Mouse (Mus musculus) midbrain, postnatal 0 days (tissue): ENCODE data around the gene Atg9b. TPM values are rescaled to one million over a fixed set of nuclear protein-coding genes. Genes with fewer than 3 reads are reported as not detected.
A peak's percentile ranks its signal among the peaks of the same experiment; 100 is the strongest.

Experiments
- ATAC-seq: fragments of 200-750 bp; cut with Nextera tagmentation; 2 replicates; pipeline ENCODE4 v1.8.0; 2017; ENCODE audit warnings: moderate number of reproducible peaks, mild to moderate bottlenecking, moderate TSS enrichment, moderate library complexity; ENCODE audit not compliant: low FRiP score
- DNase-seq: peaks from one replicate; pipeline ENCODE4 v3.0.0-alpha.2; 2015; ENCODE audit warnings: low spot score
- H3K27ac ChIP-seq: fragments of 300-500 bp; sonication (generic); 2 replicates; pipeline ENCODE4 v1.5.1; 2014; ENCODE audit warnings: low read depth, mild to moderate bottlenecking, low read length, mixed read lengths
- H3K27me3 ChIP-seq: fragments of 300-500 bp; sonication (generic); 2 replicates; pipeline ENCODE4 v1.6.1; 2014; ENCODE audit warnings: low read length, control low read depth, mixed read lengths; ENCODE audit not compliant: insufficient read depth
- H3K36me3 ChIP-seq: fragments of 300-500 bp; sonication (generic); 2 replicates; pipeline ENCODE4 v1.6.1; 2014; ENCODE audit warnings: low read length, control low read depth, mixed read lengths; ENCODE audit not compliant: insufficient read depth
- H3K4me1 ChIP-seq: fragments of 300-500 bp; sonication (generic); 2 replicates; pipeline ENCODE4 v1.6.1; 2014; ENCODE audit warnings: mild to moderate bottlenecking, control low read depth, antibody characterized with exemption, low read length, mixed read lengths; ENCODE audit not compliant: insufficient read depth
- H3K4me2 ChIP-seq: fragments of 300-500 bp; sonication (generic); 2 replicates; pipeline ENCODE4 v1.6.1; 2014; ENCODE audit warnings: low read depth, mild to moderate bottlenecking, low read length, mixed read lengths; ENCODE audit not compliant: poor library complexity, severe bottlenecking
- H3K4me3 ChIP-seq: fragments of 300-500 bp; sonication (generic); 2 replicates; pipeline ENCODE4 v1.5.1; 2014; ENCODE audit warnings: low read depth, mild to moderate bottlenecking, low read length, moderate library complexity
- H3K9ac ChIP-seq: fragments of 300-500 bp; sonication (generic); replicated peaks from 2 replicates; pipeline ENCODE4 v1.6.1; 2014; ENCODE audit warnings: mild to moderate bottlenecking, low read length, moderate library complexity, mixed read lengths; ENCODE audit not compliant: poor library complexity, severe bottlenecking
- H3K9me3 ChIP-seq: fragments of 300-500 bp; sonication (generic); 2 replicates; pipeline ENCODE4 v1.6.1; 2016; ENCODE audit warnings: low read length, control low read depth
- CTCF ChIP-seq: IDR thresholded peaks from 2 replicates; pipeline ENCODE4 v1.5.1; 2016; ENCODE audit warnings: antibody characterized with exemption, mild to moderate bottlenecking
- WGBS: fragments of 180-500 bp; shearing (Covaris S2); extraction: QIAGEN DNeasy Blood & Tissue Kit; methylation state at CpG from one replicate; pipeline ENCODE4 v1.1.7; 2014; 5-methylcytosine and 5-hydroxymethylcytosine counted together
- polyA plus RNA-seq: library from polyadenylated mRNA; unstranded; fragments of >200 nt; fragmentation: Nextera tagmentation; extraction: Ambion mirVana; gene quantifications from 2 replicates; pipeline ENCODE4 v1.2.1, GENCODE M21; 2015
- total RNA-seq: library from RNA; depleted of rRNA; stranded (reverse); fragments of >200 nt; gene quantifications from 2 replicates; pipeline ENCODE4 v1.2.3, GENCODE M21; 2014

Gene Atg9b
- total and polyA plus RNA-seq, 2 experiments from 2014 or later: 5.3 to 6.7 TPM

GRCm38 (mm10) chr5:24387264-24388241, 4.4 kb downstream of the Atg9b start:
- Histone ChIP-seq H3K27me3 (0 out of 2 replicates have a peak, but pooled peaks cover 7% of the 10 kb centered on the region), H3K4me3 (peak overlapping the region; percentile 51), H3K27ac (0 out of 2 replicates have a peak overlapping the region, but pooled peaks have one; percentile 18), H3K4me1 (peaks cover 25% of the 10 kb centered on the region), H3K9ac (peak overlapping the region; percentile 69), H3K9me3 (no peaks in the 10 kb centered on the region), H3K4me2 (peak overlapping the region; percentile 96), H3K36me3 (no peaks in the 10 kb centered on the region)
- ATAC-seq: peak; percentile 35
- peak; percentile 70 for TF ChIP-seq CTCF
- WGBS: under 1% methylated on average over 72 of the region's 73 CpGs
- peak; percentile 88 for DNase-seq

GRCm38 (mm10) chr5:24385887-24386550, 5.9 kb downstream of the Atg9b start:
- H3K4me1 ChIP-seq: peaks cover 25% of the 10 kb centered on the region
- 0 out of 2 replicates have a peak, but pooled peaks cover 7% of the 10 kb centered on the region for H3K27me3 ChIP-seq
- DNase-seq (no peak), ATAC-seq (no peak)
- H3K27ac ChIP-seq: no peak overlapping the region
- H3K4me2 ChIP-seq: no peak overlapping the region
- no peaks in the 10 kb centered on the region for H3K36me3 ChIP-seq
- no peak overlapping the region for H3K9ac ChIP-seq
- no peak overlapping the region for H3K4me3 ChIP-seq
- 78% methylated on average over 10 of the region's 10 CpGs for WGBS
- H3K9me3 ChIP-seq: no peaks in the 10 kb centered on the region
- TF ChIP-seq CTCF: no peak

- no peak overlapping the region for H3K27ac ChIP-seq
- no peaks in the 10 kb centered on the region for H3K36me3 ChIP-seq
- no peak overlapping the region for H3K9ac ChIP-seq
- H3K27me3 ChIP-seq: 0 out of 2 replicates have a peak, but pooled peaks cover 7% of the 10 kb centered on the region
- H3K4me3 ChIP-seq: no peak overlapping the region
- no peak overlapping the region for H3K4me2 ChIP-seq
- no peaks in the 10 kb centered on the region for H3K9me3 ChIP-seq
- peaks cover 25% of the 10 kb centered on the region for H3K4me1 ChIP-seq
- DNase-seq: no peak
- TF ChIP-seq CTCF: no peak
- no peak for ATAC-seq
- 94% methylated on average over 5 of the region's 5 CpGs for WGBS
Observed at GRCm38 (mm10) chr5:24385374-24385773, 6.6 kb downstream of the Atg9b start.

GRCm38 (mm10) chr5:24384407-24384806, 7.5 kb downstream of the Atg9b start:
- DNase-seq (no peak), ATAC-seq (no peak)
- H3K4me2 ChIP-seq: peak overlapping the region; percentile 75

GRCm38 (mm10) chr5:24383026-24383859, 8.7 kb downstream of the Atg9b start:
- Histone ChIP-seq H3K4me1 (peaks cover 25% of the 10 kb centered on the region), H3K4me2 (peak overlapping the region; percentile 75), H3K9ac (peak overlapping the region; percentile 62), H3K9me3 (no peaks in the 10 kb centered on the region), H3K27ac (peak overlapping the region; percentile 84), H3K4me3 (peak overlapping the region; percentile 48), H3K27me3 (0 out of 2 replicates have a peak, but pooled peaks cover 4% of the 10 kb centered on the region), H3K36me3 (0 out of 2 replicates have a peak, but pooled peaks cover 2% of the 10 kb centered on the region)
- ATAC-seq (peak; percentile 86), DNase-seq (peak; percentile 95)
- WGBS: 2% methylated on average over 34 of the region's 34 CpGs
- peak; percentile 79 for TF ChIP-seq CTCF

More at GRCm38 (mm10) chr5:24384407-24384806, 7.5 kb downstream of the Atg9b start:
- H3K4me3 ChIP-seq: peak overlapping the region; percentile 48; the same call in 1 of the 2 replicates
- H3K9ac ChIP-seq: no peak overlapping the region
- TF ChIP-seq CTCF: no peak
- H3K36me3 ChIP-seq: no peaks in the 10 kb centered on the region
- 74% methylated on average over 6 of the region's 6 CpGs for WGBS
- 0 out of 2 replicates have a peak, but pooled peaks cover 4% of the 10 kb centered on the region for H3K27me3 ChIP-seq
- H3K4me1 ChIP-seq: peaks cover 25% of the 10 kb centered on the region
- peak overlapping the region; percentile 84; the same call in 1 of the 2 replicates for H3K27ac ChIP-seq
- H3K9me3 ChIP-seq: no peaks in the 10 kb centered on the region
